Mouse (Mus musculus) retina, postnatal 1 day (tissue): ENCODE measurements at regions not wholly inside any gene's neighbourhood (a gene's known extent, or its start where the extent isn't known, plus 50 kb on each side); places are given as distances from the start of the nearest gene placed in this dataset.

Experiments
- DNase-seq: peaks from one replicate; pipeline ENCODE4 v3.0.0-alpha.2; 2012

- peak; percentile 0 for DNase-seq
These were observed 364.9 kb downstream of the 4931400O07Rik start for GRCm38 (mm10) chrX:62832741-62833140.
